14 mouse cellular contexts compared by ENCODE assay signal in genomic region chr19:46727945-46728540, GRCm38 (mm10). TPM values are rescaled to one million over a fixed set of nuclear protein-coding genes. Genes with fewer than 3 reads are reported as not detected.
DNase-seq lines count a peak whose midpoint lies in the region; ATAC-seq and TF ChIP-seq lines count a peak whose summit lies in the region.
"Had no signal": no experiment of that assay in that cellular context is flagged by ENCODE, and none has a peak within 500 bp of the region (broad histone marks: within the 10 kb centered on the region; RNA-seq: fewer than 3 reads in every experiment).

No protein-coding gene starts in this region.

- TF ChIP-seq EP300 in heart, adult 2 months (IDR thresholded peaks at IDR 0.05; ENCODE audit: insufficient read depth, low read depth, low read length): no peak

- no peaks in the 10 kb centered on the region for H3K27me3 ChIP-seq in heart, embryonic 12.5 days (replicated peaks)
- no peaks in the 10 kb centered on the region for H3K27me3 ChIP-seq in heart, adult 2 months (ENCODE audit: control insufficient read depth, insufficient read depth, low read length)
- H3K27me3 ChIP-seq in liver, adult 2 months (ENCODE audit: control insufficient read depth, insufficient read depth, low read length): no peaks in the 10 kb centered on the region
- H3K27me3 ChIP-seq in neural tube, embryonic 15.5 days (replicated peaks): no peaks in the 10 kb centered on the region
- H3K27me3 ChIP-seq: embryonic facial prominence, embryonic 13.5 days; neural tube, embryonic 13.5 days had no signal

- H3K79me2 ChIP-seq in heart, adult 2 months (replicated peaks; ENCODE audit: control insufficient read depth, insufficient read depth, low read length): no peaks in the 10 kb centered on the region
- H3K79me2 ChIP-seq in liver, adult 2 months (ENCODE audit: control insufficient read depth, insufficient read depth, low read length): no peaks in the 10 kb centered on the region

- intact Hi-C loops in heart, adult 2 months (cut with DNase I): no loop called here

- H3K4me2 ChIP-seq in heart, embryonic 12.5 days: peak overlapping the region; percentile 17
- H3K4me2 ChIP-seq in neural tube, embryonic 15.5 days: no peak overlapping the region
- H3K4me2 ChIP-seq: embryonic facial prominence, embryonic 13.5 days; neural tube, embryonic 13.5 days had no signal

- H3K9ac ChIP-seq in heart, embryonic 12.5 days: no peak overlapping the region
- no peak overlapping the region for H3K9ac ChIP-seq in heart, adult 2 months (ENCODE audit: low read depth, low read length)
- H3K9ac ChIP-seq in liver, adult 2 months (ENCODE audit: low read depth, low read length): peak overlapping the region; percentile 49; the same call in 1 of the 2 replicates
- no peak overlapping the region for H3K9ac ChIP-seq in neural tube, embryonic 15.5 days (replicated peaks)
- H3K9ac ChIP-seq: embryonic facial prominence, embryonic 13.5 days; neural tube, embryonic 13.5 days had no signal

- no peak for DNase-seq in heart, adult 2 months
- DNase-seq in urinary bladder, postnatal 14 days (ENCODE audit: low spot score): peak; percentile 47
- DNase-seq in urinary bladder, adult 2 months (ENCODE audit: low spot score): no peak
- DNase-seq in liver, adult 2 months (ENCODE audit: extremely low read depth, low read depth, low spot score): peak; percentile 97
- DNase-seq in yolk sac, embryonic 10.5 days (ENCODE audit: low spot score): peak; percentile 92
- no peak for DNase-seq in right cerebral cortex, postnatal 14 days
- DNase-seq: cerebellum, adult 8-10 months; thymus, adult 18-20 months had no signal

- TF ChIP-seq POLR2A in heart, adult 2 months (IDR thresholded peaks at IDR 0.05; ENCODE audit: insufficient read depth, low read depth, low read length): no peak
- TF ChIP-seq POLR2A in liver, adult 2 months (IDR thresholded peaks at IDR 0.05; ENCODE audit: extremely low read depth, insufficient read depth, low read length): no peak

- peak; percentile 75 for ATAC-seq in heart, embryonic 12.5 days (ENCODE audit: insufficient number of reproducible peaks, low FRiP score)
- ATAC-seq in neural tube, embryonic 15.5 days (ENCODE audit: low FRiP score): no peak
- ATAC-seq: hindbrain, postnatal 0 days had no signal

- 14% methylated on average over 11 of the region's 11 CpGs for WGBS in heart, embryonic 12.5 days
- 23% methylated on average over 11 of the region's 11 CpGs for WGBS in heart, adult 2 months
- 28% methylated on average over 11 of the region's 11 CpGs for WGBS in liver, adult 2 months
- WGBS in neural tube, embryonic 15.5 days: 71% methylated on average over 11 of the region's 11 CpGs

- peaks cover 19% of the 10 kb centered on the region for H3K4me1 ChIP-seq in heart, embryonic 12.5 days (replicated peaks)
- peaks cover 3% of the 10 kb centered on the region for H3K4me1 ChIP-seq in heart, adult 2 months (ENCODE audit: control insufficient read depth, insufficient read depth, low read length)
- H3K4me1 ChIP-seq in liver, adult 2 months (ENCODE audit: control insufficient read depth, insufficient read depth, low read length): peaks cover 9% of the 10 kb centered on the region
- H3K4me1 ChIP-seq in neural tube, embryonic 15.5 days: 0 out of 2 replicates have a peak, but pooled peaks cover 3% of the 10 kb centered on the region
- H3K4me1 ChIP-seq: embryonic facial prominence, embryonic 13.5 days had no signal

- H3K4me3 ChIP-seq in heart, embryonic 12.5 days: no peak overlapping the region
- no peak overlapping the region for H3K4me3 ChIP-seq in heart, adult 2 months
- no peak overlapping the region for H3K4me3 ChIP-seq in liver, adult 2 months (ENCODE audit: insufficient read depth, low read depth, low read length)
- H3K4me3 ChIP-seq in neural tube, embryonic 15.5 days (replicated peaks): no peak overlapping the region
- H3K4me3 ChIP-seq: embryonic facial prominence, embryonic 13.5 days; neural tube, embryonic 13.5 days had no signal

- no peak for TF ChIP-seq CTCF in heart, adult 2 months (IDR thresholded peaks at IDR 0.05)
- TF ChIP-seq CTCF in liver, adult 2 months (IDR thresholded peaks at IDR 0.05; ENCODE audit: low read depth, low read length): no peak

- no peak overlapping the region for H3K27ac ChIP-seq in heart, embryonic 12.5 days (ENCODE audit: poor library complexity, severe bottlenecking)
- H3K27ac ChIP-seq in heart, adult 2 months: no peak overlapping the region
- H3K27ac ChIP-seq in liver, adult 2 months (replicated peaks; ENCODE audit: insufficient read depth, low read depth, low read length): peak overlapping the region; percentile 87
- no peak overlapping the region for H3K27ac ChIP-seq in neural tube, embryonic 15.5 days (replicated peaks)
- H3K27ac ChIP-seq: embryonic facial prominence, embryonic 13.5 days; hindbrain, postnatal 0 days; neural tube, embryonic 13.5 days had no signal

- 0 out of 2 replicates have a peak, but pooled peaks cover 3% of the 10 kb centered on the region for H3K9me3 ChIP-seq in heart, embryonic 12.5 days (replicated peaks)
- no peaks in the 10 kb centered on the region for H3K9me3 ChIP-seq in neural tube, embryonic 15.5 days (replicated peaks)
- H3K9me3 ChIP-seq: embryonic facial prominence, embryonic 13.5 days; neural tube, embryonic 13.5 days had no signal

- peaks cover 43% of the 10 kb centered on the region for H3K36me3 ChIP-seq in heart, embryonic 12.5 days
- H3K36me3 ChIP-seq in heart, adult 2 months (ENCODE audit: control insufficient read depth, insufficient read depth, low read length): no peaks in the 10 kb centered on the region; the same call in 1 of the 2 replicates
- peaks cover 17% of the 10 kb centered on the region for H3K36me3 ChIP-seq in liver, adult 2 months (ENCODE audit: control insufficient read depth, insufficient read depth, low read length)
- H3K36me3 ChIP-seq in neural tube, embryonic 15.5 days: no peaks in the 10 kb centered on the region; the same call in 1 of the 2 replicates

RNA-seq across cellular contexts. Expression of gene As3mt, which starts 20.8 kb away (rescaled TPM):
- 50.3 and 51.3 TPM in 2 replicates for polyA plus RNA-seq in heart, embryonic 12.5 days (2016; fragmentation: Nextera tagmentation; extraction: Ambion mirVana)
- total RNA-seq in heart, adult 2 months (2021): 10 to 100 TPM; 86.2 to 99.2 TPM
- 33.2 and 63.7 TPM in 2 replicates for polyA plus RNA-seq in heart, adult 2 months (2012; rRNA removed)
- 21.9 and 25.0 TPM in 2 replicates for polyA plus RNA-seq in urinary bladder, adult 2 months (2012; rRNA removed)
- 57.8 and 67.9 TPM in 2 replicates for total RNA-seq in liver, adult 2 months (2014; rRNA removed)
- 19.3 and 29.3 TPM in 2 replicates for polyA plus RNA-seq in liver, adult 2 months (2012; rRNA removed)
- 49.4 and 49.8 TPM in 2 replicates for polyA plus RNA-seq in neural tube, embryonic 15.5 days (2015; fragmentation: Nextera tagmentation; extraction: Ambion mirVana)

RNA-seq across cellular contexts. Expression of gene Cnnm2, which starts 33.4 kb away (rescaled TPM):
- 3.9 and 4.0 TPM in 2 replicates for polyA plus RNA-seq in heart, embryonic 12.5 days (2016; fragmentation: Nextera tagmentation; extraction: Ambion mirVana)
- total RNA-seq in heart, adult 2 months (2021): 1 to 10 TPM; 6.7 to 7.3 TPM
- polyA plus RNA-seq in heart, adult 2 months (2012; rRNA removed): 5.4 and 5.6 TPM in 2 replicates
- 11.6 and 11.9 TPM in 2 replicates for polyA plus RNA-seq in urinary bladder, adult 2 months (2012; rRNA removed)
- 4.4 and 5.3 TPM in 2 replicates for total RNA-seq in liver, adult 2 months (2014; rRNA removed)
- 6.3 and 7.1 TPM in 2 replicates for polyA plus RNA-seq in liver, adult 2 months (2012; rRNA removed)
- polyA plus RNA-seq in neural tube, embryonic 15.5 days (2015; fragmentation: Nextera tagmentation; extraction: Ambion mirVana): 7.8 and 8.2 TPM in 2 replicates

RNA-seq across cellular contexts. Expression of gene Borcs7, which starts 38.3 kb away (rescaled TPM):
- 16.3 and 17.0 TPM in 2 replicates for polyA plus RNA-seq in heart, embryonic 12.5 days (2016; fragmentation: Nextera tagmentation; extraction: Ambion mirVana)
- 1 to 10 TPM; 7.1 to 7.8 TPM for total RNA-seq in heart, adult 2 months (2021)
- polyA plus RNA-seq in heart, adult 2 months (2012; rRNA removed): 4.7 and 8.7 TPM in 2 replicates
- 11.8 and 12.8 TPM in 2 replicates for polyA plus RNA-seq in urinary bladder, adult 2 months (2012; rRNA removed)
- total RNA-seq in liver, adult 2 months (2014; rRNA removed): 4.8 TPM in 2 replicates
- 2.9 and 3.9 TPM in 2 replicates for polyA plus RNA-seq in liver, adult 2 months (2012; rRNA removed)
- polyA plus RNA-seq in neural tube, embryonic 15.5 days (2015; fragmentation: Nextera tagmentation; extraction: Ambion mirVana): 24.7 and 29.8 TPM in 2 replicates

RNA-seq across cellular contexts. Expression of gene Cyp17a1, which starts 55.1 kb away (rescaled TPM):
- polyA plus RNA-seq in heart, embryonic 12.5 days (2016; fragmentation: Nextera tagmentation; extraction: Ambion mirVana): 0.86 and 1.3 TPM in 2 replicates
- total RNA-seq in heart, adult 2 months (2021): not detected
- polyA plus RNA-seq in heart, adult 2 months (2012; rRNA removed): 0.12 TPM in 1 of 2 replicates, not detected in the other
- polyA plus RNA-seq in urinary bladder, adult 2 months (2012; rRNA removed): not detected in 2 replicates
- total RNA-seq in liver, adult 2 months (2014; rRNA removed): 106 and 193 TPM in 2 replicates
- 85.1 and 113 TPM in 2 replicates for polyA plus RNA-seq in liver, adult 2 months (2012; rRNA removed)
- 0.23 TPM in 1 of 2 replicates, not detected in the other for polyA plus RNA-seq in neural tube, embryonic 15.5 days (2015; fragmentation: Nextera tagmentation; extraction: Ambion mirVana)
- total RNA-seq: hindbrain, postnatal 0 days had no signal
- polyA plus RNA-seq: embryonic facial prominence, embryonic 13.5 days; hindbrain, postnatal 0 days; limb, embryonic 11.5 days; neural tube, embryonic 13.5 days had no signal

Comparison
In these comparisons a context has a peak if more than half of its experiments do, and no peak if none do; other contexts are left out.
1. DNase-seq: peak in urinary bladder, postnatal 14 days (single experiment), liver, adult 2 months (single experiment) and yolk sac, embryonic 10.5 days (single experiment); none in heart, adult 2 months (0 of 2), urinary bladder, adult 2 months (single experiment) and right cerebral cortex, postnatal 14 days (single experiment).